Mouse (Mus musculus) C2C12 (cell line): ENCODE results near the gene Elovl5.

Experiments used
- CTCF ChIP-seq: IDR thresholded peaks from one replicate; pipeline ENCODE4 v1.5.1; 2011; ENCODE audit not compliant: control insufficient read depth, insufficient read depth, insufficient read length
- FOSL1 ChIP-seq: IDR thresholded peaks from one replicate; pipeline ENCODE4 v1.8.0; 2011; ENCODE audit warnings: mild to moderate bottlenecking, low read length; ENCODE audit not compliant: poor library complexity, insufficient read depth, severe bottlenecking
- MYOD1 ChIP-seq: IDR thresholded peaks from one replicate; pipeline ENCODE4 v1.6.1; 2011; ENCODE audit warnings: low read depth; ENCODE audit not compliant: control insufficient read depth, insufficient read length
- MYOG ChIP-seq: IDR thresholded peaks from one replicate; pipeline ENCODE4 v1.6.1; 2011; ENCODE audit not compliant: control insufficient read depth, insufficient read length; ENCODE audit errors: extremely low read depth
- USF1 ChIP-seq: IDR thresholded peaks from one replicate; pipeline ENCODE4 v1.6.1; 2011; ENCODE audit warnings: low read depth, mild to moderate bottlenecking, control low read depth, moderate library complexity

DNA sequence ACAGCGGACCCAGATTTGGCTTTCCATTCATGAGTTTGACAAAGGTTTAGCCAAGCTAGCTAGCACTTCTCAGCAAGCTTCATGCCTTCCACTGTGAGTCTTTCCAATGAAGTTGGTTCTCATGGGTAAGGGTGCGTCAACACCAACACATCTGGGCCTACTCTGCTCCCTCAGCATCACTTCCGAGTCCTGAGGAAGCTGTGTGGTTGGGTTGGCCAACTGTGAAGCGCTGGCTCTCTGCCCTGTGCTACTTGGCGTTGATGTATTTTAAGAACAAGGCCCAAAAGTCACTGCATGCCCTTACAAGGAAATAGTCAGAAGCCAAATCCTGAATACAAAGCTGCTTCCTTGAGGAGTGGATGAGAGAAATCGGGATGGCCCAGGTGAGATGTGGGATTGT, 75.1 kb downstream of the Elovl5 start:
- TF ChIP-seq CTCF, result no peak
- TF ChIP-seq USF1, result no peak
- TF ChIP-seq MYOD1, result no peak
- no peak for TF ChIP-seq FOSL1
- no peak for TF ChIP-seq MYOG
